Mouse (Mus musculus) thymus, postnatal 0 days (tissue): ENCODE data around the gene Btg1. TPM values are rescaled to one million over a fixed set of nuclear protein-coding genes. Genes with fewer than 3 reads are reported as not detected.

ENCODE experiments used
- DNase-seq: peaks from one replicate; pipeline ENCODE4 v3.0.0-alpha.2; 2015; ENCODE audit warnings: low spot score
- polyA plus RNA-seq: library from polyadenylated mRNA; unstranded; fragments of >200 nt; fragmentation: Nextera tagmentation; extraction: Ambion mirVana; gene quantifications from 2 replicates; pipeline ENCODE4 v1.2.1, GENCODE M21; 2015

Gene Btg1
- 127 and 139 TPM in 2 replicates for polyA plus RNA-seq

DNA sequence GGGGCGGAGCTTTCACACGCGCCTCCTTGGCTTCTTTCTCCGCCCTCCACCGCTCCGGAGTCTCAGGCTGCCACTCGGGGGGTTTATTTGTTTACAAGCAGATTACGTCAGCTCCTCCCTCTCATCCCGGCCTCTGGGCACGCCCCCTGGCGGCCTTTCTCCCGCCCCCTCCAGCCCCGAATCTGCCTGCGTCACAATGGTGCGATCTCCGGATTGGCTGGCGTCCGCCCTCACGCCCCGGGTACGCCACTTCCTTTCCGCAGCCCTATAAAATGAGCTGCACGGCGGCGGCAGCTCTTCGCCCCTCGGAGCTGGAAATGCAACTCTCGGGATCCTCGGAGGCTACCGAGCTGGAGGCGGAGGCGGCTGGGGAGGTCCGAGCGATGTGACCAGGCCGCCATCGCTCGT is at the start of gene Btg1:
Btg1 (plus strand) TSS at position 298 of the 408 bp plus-strand sequence.
- DNase-seq: peak; percentile 100

DNA sequence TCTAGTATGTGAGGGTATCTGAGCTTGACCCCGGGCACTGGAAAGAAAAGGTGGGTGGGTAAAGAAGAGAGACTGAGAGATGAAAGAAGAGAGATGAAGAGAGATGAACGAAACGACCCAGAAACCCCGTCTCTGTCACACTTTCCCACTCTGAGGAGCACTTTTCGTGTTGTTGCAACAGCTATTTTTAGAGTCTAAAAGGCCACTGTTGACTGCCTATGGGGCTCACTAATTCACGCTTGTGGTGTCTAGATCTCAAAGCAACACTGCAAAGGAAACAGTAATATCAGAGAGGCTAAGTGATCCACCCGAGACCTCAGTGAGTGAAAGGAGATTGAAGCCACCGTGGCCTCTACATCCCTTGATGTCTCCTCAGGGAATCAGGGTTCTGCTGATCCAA is 47.3 kb upstream of the Btg1 start:
- no peak for DNase-seq

DNA sequence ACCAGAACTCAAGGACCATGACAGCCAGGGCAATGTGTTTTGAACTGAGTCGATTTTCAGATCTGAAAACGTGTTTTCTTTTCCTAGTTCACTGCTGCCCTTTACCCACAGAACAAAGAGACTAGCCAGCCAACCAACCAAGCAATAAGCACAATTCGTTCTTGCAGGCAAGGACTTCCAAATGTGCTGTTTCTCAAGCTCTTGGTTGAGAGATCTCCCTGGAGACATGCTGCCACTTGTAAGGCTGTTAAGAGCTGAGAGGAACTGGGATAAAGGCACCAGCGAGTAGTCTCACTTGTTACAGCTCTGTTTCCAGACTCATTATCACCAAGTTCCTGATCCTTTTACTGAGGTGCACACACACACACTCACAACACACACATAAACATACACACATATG is 45.6 kb upstream of the Btg1 start:
- no peak for DNase-seq

DNA sequence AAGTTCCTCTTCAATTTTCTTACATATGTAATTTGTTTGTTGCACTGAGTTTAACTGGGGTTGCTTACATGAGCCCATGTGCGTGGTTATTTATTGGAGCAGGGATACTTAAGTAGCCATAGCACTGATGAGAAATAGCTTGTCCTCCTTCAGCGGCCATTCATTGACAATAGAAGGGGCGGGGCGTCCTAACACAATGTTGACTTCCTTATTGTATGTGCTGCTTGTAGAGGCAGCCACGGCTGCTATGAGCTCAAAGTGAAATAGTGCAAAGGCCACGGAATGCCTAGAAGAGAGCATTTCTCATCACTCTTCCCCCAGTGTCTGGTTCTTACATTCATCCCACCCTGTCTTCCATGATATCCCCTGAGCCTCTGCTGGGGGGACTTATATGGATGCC is 42.0 kb upstream of the Btg1 start:
- DNase-seq: no peak

DNA sequence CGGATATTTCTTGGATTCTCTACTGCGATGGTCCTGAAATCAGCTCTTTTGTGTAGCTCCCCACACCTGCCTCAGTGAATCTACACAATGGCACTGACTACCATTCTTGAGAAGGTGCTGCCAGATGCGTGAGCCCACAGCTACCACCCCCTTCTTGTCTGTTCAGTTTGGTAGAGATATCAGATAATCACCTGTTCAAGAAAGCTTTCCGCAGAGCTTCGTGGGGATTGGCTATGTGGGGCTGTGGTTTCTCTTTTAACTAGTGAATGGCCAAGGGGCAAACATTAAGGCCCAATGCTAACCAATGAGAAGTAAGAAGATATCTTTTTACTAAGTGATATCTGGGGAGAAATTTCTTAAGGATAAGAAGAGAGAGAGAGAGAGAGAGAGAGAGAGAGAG is 41.5 kb upstream of the Btg1 start:
- DNase-seq: peak; percentile 16

DNA sequence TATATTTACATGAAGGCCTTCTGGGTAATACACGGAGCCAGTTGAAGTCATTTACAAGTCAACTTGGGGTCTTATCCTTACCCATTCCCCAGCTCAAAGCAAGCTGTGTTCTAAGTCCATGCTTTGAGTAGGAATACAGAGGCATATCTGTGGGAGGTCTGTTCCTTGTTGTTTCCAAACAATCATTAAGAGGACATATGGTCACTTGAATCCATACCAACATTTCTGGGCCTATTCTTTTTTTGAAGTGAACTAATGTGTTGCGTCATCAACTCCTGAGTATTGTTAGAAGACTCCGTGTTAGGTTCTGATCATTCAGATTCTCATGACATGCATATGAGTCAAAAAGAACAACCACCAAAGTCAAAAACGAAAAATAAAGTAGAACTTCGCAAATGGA is 37.9 kb upstream of the Btg1 start:
- no peak for DNase-seq

DNA sequence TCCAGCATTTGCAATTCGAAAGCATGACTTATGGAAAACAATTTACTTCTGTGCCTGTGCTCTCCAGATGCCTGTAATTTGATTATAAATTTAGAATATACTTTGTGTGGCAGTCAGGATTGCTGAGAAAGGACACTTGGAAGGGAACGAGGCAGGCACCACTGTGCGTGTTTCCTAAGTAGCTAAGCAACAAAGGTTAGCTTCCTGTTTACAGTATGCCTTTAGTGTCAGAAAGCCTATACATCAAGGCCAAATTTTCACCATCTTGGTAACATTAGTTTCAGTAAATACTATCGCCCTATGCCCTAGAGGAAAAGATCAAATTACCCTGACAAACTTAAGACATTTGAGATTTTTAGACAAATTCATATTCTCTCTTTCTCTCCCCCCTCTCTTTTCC is 37.4 kb upstream of the Btg1 start:
- DNase-seq: no peak

DNA sequence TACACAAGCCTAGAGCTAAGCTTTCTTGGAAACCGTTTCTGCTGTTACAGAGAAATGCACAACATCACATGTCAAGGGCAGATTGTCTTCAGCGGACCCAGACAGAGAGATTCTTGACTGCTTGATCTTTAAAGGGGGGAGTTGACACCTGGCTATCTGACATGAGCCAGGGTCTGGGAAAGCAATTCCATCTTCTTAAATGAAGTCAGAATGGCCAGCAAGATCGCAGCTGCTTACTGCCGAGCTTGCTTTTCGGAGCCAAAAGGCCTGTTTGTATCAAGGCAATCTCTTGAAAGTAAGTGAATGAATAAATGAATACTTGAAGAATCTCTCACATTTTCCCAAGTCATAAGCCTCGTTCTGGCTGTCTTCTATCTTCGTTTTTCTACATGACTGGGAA is 36.6 kb upstream of the Btg1 start:
- no peak for DNase-seq

DNA sequence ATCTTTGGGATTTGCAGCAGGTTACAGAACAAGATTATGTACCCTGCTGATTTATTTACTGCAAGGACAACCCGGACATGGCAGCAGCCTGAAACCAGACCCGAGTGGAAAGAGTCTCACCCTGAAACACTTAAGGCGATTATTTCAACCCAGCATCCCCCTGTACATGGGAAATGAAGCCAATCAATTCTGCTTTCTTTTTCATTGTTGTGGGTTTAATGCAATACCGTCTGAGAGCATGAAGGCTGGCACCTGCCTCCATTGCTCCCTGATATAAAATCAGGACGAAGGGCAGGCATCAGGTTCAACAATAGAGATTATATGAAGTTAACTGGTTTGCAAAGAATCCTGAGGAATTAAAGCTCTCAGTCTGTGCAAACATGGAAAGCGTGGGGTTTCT is 35.6 kb upstream of the Btg1 start:
- DNase-seq: no peak

DNA sequence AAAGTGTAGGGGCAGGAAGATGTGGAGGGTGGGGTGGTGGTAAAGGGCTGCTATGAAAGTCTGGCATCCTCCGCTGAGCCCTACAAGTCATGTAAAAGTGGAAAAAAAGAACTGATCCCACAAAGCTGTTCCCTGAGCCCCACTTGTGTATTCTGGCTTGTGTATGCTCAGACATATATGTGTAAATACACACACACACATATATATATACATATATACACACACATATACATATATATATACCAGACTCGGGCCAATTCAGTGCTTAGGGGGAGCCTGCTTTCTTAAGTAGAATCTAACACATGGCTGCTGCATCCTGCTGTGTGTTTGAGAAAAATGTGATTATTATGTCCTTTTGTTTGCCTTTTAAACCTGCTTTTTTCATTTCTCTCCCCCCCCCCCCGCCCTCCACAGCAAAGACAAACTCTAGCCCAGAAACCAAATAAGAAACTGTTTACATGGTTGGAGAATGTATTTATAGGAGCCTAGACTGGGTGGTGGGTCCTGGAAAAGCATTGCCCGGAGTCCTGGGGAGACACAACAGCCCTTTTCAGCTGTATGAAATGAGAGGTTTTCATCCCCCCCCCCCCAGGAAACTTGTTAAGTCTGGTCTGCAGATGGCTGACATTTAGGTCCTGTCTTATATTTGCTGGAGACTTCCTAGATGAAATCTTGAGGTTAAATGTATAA is 30.5 kb upstream of the Btg1 start:
- DNase-seq: no peak

DNA sequence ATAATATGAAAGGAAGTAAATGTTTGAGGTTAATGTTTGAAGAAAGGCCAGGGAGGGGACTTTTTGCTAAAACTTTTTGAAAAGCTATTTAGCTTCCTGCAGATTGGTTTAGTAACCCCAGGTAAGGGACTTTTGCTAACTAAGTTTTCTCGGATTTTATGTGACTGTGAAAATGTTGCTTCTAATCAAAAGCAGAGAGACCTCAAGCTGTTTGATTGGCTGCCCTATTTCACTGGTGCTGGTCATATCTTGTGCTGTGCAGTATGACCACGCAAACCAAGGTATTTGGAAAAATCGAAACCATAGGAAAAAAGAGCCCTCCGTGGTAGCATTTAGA is 30.0 kb upstream of the Btg1 start:
- DNase-seq: no peak

DNA sequence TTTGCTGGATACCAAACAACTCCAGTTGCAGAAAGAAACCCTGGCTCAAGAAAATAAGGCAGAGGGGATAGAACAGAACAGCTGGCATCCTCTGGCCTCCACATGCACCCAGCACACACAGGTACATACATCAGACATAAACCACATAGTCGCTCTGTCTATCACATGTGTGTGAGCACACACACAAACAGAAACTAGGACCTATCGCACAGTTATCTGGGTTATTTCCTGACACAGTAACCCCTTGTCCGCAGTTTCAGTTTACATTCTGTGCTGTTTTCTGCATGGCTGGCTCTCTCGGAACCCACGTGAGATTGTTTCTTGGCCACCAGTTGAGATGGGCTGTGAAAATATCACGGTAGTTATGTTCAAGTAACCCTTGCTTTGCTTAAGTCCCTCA is 28.6 kb upstream of the Btg1 start:
- no peak for DNase-seq

DNA sequence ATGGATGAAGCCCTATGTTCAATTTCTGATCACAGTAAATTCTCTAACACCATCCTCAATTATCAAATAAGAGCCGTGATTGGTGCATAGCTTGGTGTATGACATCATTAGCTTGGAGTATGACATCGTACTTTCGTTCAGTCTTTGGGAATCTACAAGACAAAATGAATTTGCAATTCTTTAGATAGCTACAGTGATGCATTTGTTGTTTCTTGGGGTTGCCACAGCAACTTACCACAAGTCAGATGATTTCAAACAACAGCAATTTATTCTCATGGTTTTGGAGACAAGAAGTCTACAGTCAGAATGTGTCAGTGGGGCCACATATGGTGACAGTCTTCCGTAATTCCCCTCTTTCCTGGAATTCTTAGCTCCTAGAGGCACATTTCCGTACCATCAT is 27.0 kb upstream of the Btg1 start:
- DNase-seq: no peak

DNA sequence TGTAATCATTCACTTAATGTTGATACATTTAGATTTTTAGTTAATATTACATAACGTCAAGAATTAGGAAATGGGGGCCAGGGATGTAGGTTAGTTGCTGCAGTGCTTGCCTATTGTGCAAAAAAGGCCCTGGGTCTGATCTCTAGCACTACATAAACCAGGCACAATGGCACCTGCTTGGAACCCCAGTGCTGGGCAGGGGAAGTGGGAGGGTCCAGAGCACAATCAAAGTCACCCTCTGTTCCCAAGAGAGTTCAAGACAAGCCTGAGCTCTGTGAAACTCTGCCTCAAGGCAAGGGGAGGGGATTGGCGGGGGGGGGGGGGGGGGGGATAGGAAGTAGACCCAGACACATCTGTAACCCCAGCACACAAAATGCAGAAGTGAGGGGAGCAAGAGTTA is 24.7 kb upstream of the Btg1 start:
- DNase-seq: no peak

DNA sequence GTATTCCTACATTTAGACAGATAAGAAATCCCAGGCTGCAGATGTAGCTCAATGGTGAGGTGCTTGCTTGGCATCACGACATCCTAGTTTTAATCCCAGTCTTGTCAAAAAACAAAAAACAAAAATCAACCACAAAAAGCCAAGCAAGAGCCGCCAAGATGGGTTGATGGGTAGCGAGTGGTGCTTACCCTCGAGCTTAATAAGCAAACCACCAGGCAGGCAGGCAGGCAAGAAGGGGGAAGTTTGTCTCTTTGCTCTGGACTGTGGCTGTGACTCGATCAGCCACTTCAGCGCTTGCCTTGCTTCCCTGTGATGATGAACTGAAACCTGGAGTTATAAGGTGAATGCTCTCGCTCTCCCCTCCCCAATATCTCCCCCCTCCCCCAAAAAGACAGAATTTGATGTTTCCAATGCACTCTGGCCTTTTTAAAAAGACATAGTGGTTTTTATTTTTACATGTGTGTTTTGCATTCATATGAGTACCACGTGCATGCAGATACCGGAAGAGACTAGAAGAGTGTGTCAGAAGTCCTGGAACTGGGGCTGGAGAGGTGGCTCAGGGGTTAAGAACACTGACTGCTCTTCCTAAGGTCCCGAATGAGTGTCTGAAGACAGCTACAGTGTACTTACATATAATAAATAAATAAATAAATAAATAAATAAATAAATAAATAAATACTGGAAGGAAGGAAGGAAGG is 21.2 kb upstream of the Btg1 start:
- DNase-seq: no peak

DNA sequence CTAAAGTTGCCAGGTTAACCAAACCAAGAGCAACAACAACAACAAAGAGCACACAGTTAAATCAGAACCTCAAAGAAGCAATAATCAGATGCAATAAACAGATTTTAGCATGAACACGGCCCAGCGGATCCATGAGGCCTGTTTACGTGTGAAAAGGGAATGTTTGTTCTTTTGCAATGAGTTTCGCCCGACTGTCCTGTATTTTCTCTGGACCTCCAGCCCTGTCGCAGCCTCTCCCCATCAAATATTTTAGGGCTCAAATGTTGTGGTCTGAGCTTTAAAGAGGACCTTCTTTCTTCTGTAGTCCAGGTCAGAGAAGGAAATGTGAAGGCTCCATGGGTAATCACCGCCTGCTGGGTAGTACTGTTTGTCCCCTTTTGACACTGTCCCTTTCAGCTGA is 20.4 kb upstream of the Btg1 start:
- no peak for DNase-seq

DNA sequence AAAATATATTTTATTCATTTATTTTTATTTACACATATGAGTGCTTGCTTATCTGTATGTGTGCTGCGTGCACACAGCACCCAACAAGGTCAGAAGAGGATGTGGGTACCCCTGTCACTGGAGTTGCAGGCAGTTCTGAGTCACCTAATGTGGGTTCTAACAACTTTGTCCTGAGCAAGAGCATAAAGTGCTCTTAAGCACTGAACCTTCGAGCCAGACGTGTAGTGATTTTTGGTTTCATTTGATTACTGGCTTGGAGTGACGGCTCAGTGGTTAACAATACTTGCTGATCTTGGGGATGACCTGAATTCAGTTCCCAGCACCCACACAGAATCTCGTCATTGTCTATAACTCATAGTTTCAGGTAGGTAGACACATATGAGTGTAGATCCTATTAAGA is 17.2 kb upstream of the Btg1 start:
- DNase-seq: no peak

DNA sequence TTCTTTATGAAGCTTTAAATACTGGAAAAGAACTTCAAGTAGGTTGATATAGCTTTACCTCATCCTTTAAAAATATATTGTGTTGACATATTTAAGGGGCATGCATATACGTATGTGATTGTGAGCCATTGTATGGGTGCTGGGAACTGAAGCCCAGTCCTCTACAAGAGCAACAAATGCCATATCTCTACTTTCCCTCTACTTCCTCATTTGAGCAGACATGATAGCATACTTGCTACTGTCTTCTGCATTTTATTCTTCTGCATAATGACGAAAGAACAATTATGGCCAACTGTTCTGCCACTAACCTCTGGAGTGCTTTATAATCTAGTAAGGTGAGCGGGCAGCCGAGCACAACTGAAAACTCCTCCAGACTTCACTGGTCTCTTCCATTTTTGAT is 15.1 kb upstream of the Btg1 start:
- DNase-seq: no peak

DNA sequence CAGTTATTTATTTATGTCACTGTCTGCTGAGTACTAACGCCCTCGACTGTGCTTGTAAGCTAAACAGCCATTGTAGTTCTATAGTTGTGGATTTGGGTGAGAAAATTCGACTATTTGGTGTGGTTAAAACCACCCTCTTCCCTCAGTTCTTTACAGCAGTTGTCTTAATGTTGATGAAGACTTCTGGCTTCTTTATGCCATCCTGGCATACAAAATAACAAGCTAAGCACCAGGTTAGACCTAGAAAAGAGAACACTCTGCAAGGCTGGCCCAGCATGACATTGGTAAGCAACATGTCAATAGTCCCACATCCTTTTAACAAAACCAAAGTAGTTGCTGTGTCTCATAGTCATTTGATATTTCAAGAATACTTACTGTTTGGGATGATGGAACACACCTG is 14.5 kb upstream of the Btg1 start:
- DNase-seq: no peak

DNA sequence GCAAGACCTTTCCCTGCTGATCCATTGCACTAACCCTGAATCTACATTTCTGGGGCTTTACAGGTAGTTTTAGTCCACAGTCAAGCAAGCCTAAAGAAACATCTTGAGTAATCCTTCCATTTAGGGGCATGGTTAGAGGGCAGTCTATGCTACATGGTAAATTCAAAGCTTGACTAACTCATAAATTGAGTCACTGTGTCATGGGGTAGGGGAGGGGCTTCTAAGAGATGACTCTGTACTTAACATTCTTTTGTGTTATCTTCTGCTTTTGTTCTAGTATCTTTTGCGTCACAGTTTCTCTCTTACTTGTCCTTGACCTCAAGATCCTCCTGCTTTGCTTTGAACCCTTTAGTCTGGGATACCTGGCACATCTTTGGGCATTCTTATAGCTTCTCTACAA is 11.6 kb upstream of the Btg1 start:
- no peak for DNase-seq

DNA sequence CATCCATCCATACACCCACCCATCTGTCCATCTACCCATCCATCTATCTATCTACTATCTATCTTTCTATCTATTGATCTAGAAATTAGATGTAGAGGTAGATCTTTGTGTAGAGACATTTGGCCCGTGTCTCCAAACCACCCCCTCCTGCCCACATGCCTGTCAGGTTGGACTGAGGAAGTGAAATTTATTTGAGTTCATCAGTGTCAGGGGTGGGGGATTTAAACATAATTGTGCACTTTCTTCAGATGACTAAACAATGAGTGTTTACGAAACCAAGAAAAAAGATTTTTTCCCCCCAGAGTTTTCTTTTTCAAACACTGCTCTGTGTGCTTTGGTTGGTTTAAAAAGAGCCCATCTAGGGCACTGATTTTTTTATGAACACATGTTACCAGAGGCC is 10.9 kb upstream of the Btg1 start:
- no peak for DNase-seq

DNA sequence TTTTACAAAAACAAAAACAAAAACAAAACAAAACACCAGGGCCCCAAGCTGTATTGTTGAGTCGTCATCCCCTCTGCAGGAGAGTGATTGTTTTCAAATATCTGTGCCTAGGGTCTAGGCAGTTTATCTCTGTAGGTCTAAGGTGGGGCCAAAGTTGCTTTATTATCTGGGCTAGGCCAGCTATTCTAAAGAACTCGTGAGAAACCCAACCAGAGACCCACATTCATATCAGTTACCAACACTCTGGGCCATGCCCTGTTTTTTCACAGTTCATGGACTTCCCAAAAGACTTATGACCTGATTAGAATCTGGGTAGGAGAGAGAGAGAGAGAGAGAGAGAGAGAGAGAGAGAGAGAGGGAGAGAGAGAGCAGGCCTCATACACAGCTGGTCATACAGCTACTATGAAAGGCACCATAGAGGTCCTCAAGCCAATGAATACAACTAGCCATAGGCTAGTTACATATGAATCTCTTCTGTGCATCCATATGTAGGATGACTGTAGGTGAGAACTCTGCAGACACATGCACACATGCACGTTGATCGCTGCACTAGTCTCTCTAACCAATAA is 9.1 kb upstream of the Btg1 start:
- DNase-seq: no peak
